Mouse (Mus musculus) c-Kit-positive CD71-negative TER-119-negative erythroid progenitor cells, embryonic 14.5 days (primary cell): ENCODE measurements at regions not wholly inside any gene's neighbourhood (a gene's known extent, or its start where the extent isn't known, plus 50 kb on each side); places are given as distances from the start of the nearest gene placed in this dataset.

ENCODE experiments used
- DNase-seq: peaks from one replicate; pipeline ENCODE4 v3.0.0-alpha.2; 2013; ENCODE audit warnings: low read depth

GRCm38 (mm10) chr4:72481748-72482147, 281.0 kb upstream of the Tle1 start:
- DNase-seq = no peak

- no peak for DNase-seq
Measured at GRCm38 (mm10) chr4:72480535-72480934, 279.8 kb upstream of the Tle1 start.

GRCm38 (mm10) chr4:72469236-72469875, 268.6 kb upstream of the Tle1 start:
- DNase-seq = no peak

- no peak for DNase-seq
Measured at GRCm38 (mm10) chr4:72444177-72444770, 243.6 kb upstream of the Tle1 start.

GRCm38 (mm10) chr4:72437367-72437766, 236.6 kb upstream of the Tle1 start:
- DNase-seq = no peak

- peak; percentile 9 for DNase-seq
Measured at GRCm38 (mm10) chr4:72425316-72425715, 224.6 kb upstream of the Tle1 start.

- no peak for DNase-seq
Measured at GRCm38 (mm10) chr4:72412100-72412788, 211.5 kb upstream of the Tle1 start.

- no peak for DNase-seq
Measured at GRCm38 (mm10) chr4:72411343-72411742, 210.6 kb upstream of the Tle1 start.

- DNase-seq = no peak
Measured at GRCm38 (mm10) chr4:72400759-72401158, 200.0 kb upstream of the Tle1 start.

- no peak for DNase-seq
Measured at GRCm38 (mm10) chr4:72391887-72392435, 191.2 kb upstream of the Tle1 start.

- DNase-seq = no peak
Measured at GRCm38 (mm10) chr4:72389811-72390625, 189.3 kb upstream of the Tle1 start.

- no peak for DNase-seq
Measured at GRCm38 (mm10) chr4:72384901-72385264, 184.2 kb upstream of the Tle1 start.

GRCm38 (mm10) chr4:72384259-72384900, 183.7 kb upstream of the Tle1 start:
- DNase-seq = no peak

GRCm38 (mm10) chr4:72383729-72384128, 183.0 kb upstream of the Tle1 start:
- no peak for DNase-seq

- no peak for DNase-seq
Measured at GRCm38 (mm10) chr4:72382517-72383147, 181.9 kb upstream of the Tle1 start.

GRCm38 (mm10) chr4:72381742-72382141, 181.0 kb upstream of the Tle1 start:
- DNase-seq = no peak

- no peak for DNase-seq
Measured at GRCm38 (mm10) chr4:72381116-72381515, 180.4 kb upstream of the Tle1 start.

- no peak for DNase-seq
Measured at GRCm38 (mm10) chr4:72379515-72379914, 178.8 kb upstream of the Tle1 start.

GRCm38 (mm10) chr4:72379011-72379410, 178.3 kb upstream of the Tle1 start:
- DNase-seq = no peak

- DNase-seq = no peak
Measured at GRCm38 (mm10) chr4:72377520-72377919, 176.8 kb upstream of the Tle1 start.

- DNase-seq = no peak
Measured at GRCm38 (mm10) chr4:72351985-72352384, 151.3 kb upstream of the Tle1 start.
